Mouse (Mus musculus) forebrain, embryonic 12.5 days (tissue): Measurements from ENCODE around the gene Tenm4. TPM values are rescaled to one million over a fixed set of nuclear protein-coding genes. Genes with fewer than 3 reads are reported as not detected.
A peak's percentile ranks its signal among the peaks of the same experiment; 100 is the strongest.

Experiments used
- ATAC-seq: fragments of 200-750 bp; cut with Nextera tagmentation; 2 replicates; pipeline ENCODE4 v1.8.0; 2017; ENCODE audit warnings: moderate TSS enrichment; ENCODE audit not compliant: low FRiP score
- H3K27ac ChIP-seq: fragments of 300-500 bp; sonication (generic); 2 replicates; pipeline ENCODE4 v1.5.1; 2016; ENCODE audit warnings: mild to moderate bottlenecking
- H3K27me3 ChIP-seq: fragments of 300-500 bp; sonication (generic); 2 replicates; pipeline ENCODE4 v1.6.1; 2016; ENCODE audit warnings: mild to moderate bottlenecking
- H3K36me3 ChIP-seq: fragments of 300-500 bp; sonication (generic); replicated peaks from 2 replicates; pipeline ENCODE4 v1.6.1; 2016; ENCODE audit warnings: mild to moderate bottlenecking
- H3K4me1 ChIP-seq: fragments of 300-500 bp; sonication (generic); 2 replicates; pipeline ENCODE4 v1.6.1; 2016
- H3K4me2 ChIP-seq: fragments of 300-500 bp; sonication (generic); 2 replicates; pipeline ENCODE4 v1.6.1; 2016; ENCODE audit warnings: mild to moderate bottlenecking, moderate library complexity
- H3K4me3 ChIP-seq: fragments of 300-500 bp; sonication (generic); replicated peaks from 2 replicates; pipeline ENCODE4 v1.5.1; 2016; ENCODE audit warnings: mild to moderate bottlenecking
- H3K9ac ChIP-seq: fragments of 300-500 bp; sonication (generic); 2 replicates; pipeline ENCODE4 v1.6.1; 2016; ENCODE audit warnings: mild to moderate bottlenecking
- H3K9me3 ChIP-seq: fragments of 300-500 bp; sonication (generic); 2 replicates; pipeline ENCODE4 v1.6.1; 2016
- WGBS: fragments of 180-500 bp; shearing (Covaris S2); methylation state at CpG from one replicate; pipeline ENCODE4 v1.1.7; 2016; 5-methylcytosine and 5-hydroxymethylcytosine counted together
- polyA plus RNA-seq: library from polyadenylated mRNA; unstranded; fragments of >200 nt; fragmentation: Nextera tagmentation; extraction: Ambion mirVana; gene quantifications from 2 replicates; pipeline ENCODE4 v1.2.1, GENCODE M21; 2016

The Tenm4 gene
- polyA plus RNA-seq, 1 experiment from 2014 or later: 62.3 TPM

DNA sequence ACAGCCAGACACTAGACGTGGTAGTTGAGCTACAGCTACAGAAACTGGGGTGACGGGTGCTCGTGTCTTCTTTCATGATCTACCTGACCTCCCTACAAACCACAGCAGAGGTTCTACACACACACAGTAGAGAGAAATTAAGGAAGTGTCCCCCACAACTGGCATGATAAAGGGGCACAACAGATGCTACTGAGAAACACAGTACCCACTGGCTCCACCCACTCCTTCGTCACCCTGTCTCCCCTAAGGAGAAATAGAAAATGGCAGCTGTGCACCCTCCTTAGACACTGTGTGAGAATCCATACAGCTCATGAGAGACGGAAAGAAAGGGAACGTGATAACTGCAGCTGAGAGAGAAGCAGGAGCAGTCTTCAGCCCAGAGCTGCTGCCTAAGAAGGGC lies 708.5 kb downstream of the Tenm4 start:
- Histone ChIP-seq H3K27ac (no peak overlapping the region), H3K9me3 (no peaks in the 10 kb centered on the region), H3K4me3 (no peak overlapping the region), H3K4me2 (no peak overlapping the region), H3K4me1 (peaks cover 6% of the 10 kb centered on the region; the same call in 1 of the 2 replicates), H3K36me3 (peaks cover under 1% of the 10 kb centered on the region; the same call in 1 of the 2 replicates), H3K27me3 (no peaks in the 10 kb centered on the region), H3K9ac (no peak overlapping the region)
- 88% methylated on average over 6 of the region's 6 CpGs for WGBS
- no peak for ATAC-seq

DNA sequence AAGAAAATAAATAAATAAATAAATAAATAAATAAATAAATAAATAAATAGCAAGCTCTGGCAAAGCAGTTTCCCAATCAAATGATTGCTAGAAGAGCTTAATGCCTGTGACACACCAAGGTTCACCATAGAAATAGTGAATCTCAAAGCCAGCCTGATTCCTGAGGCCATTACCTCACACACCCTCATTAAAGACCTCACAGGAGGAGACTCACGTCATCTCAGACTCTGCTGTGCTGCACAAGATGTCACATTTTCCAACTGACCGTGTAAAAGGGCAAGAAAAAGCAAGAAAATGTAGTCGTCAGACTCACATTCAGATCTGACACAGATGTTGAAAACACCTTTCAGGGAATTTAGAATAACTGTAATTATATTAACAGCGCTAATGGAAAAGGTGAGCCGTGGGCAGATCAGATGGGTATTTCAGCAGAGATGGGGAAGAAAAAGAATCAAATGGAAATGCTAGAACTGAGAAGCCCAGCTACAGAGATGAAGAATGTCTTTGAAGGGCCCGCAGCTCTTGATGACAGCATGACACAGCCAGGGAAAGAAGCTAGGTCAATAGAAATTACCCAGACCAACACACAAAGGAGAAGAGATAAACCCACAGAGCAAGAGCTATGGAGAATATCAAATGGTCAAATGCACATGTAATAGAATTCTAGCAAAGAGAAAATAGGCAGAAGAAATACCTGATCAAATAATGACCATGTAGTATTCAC lies 709.3 kb downstream of the Tenm4 start:
- WGBS: 67% methylated on average over 6 of the region's 6 CpGs
- Histone ChIP-seq H3K4me3 (no peak overlapping the region), H3K9me3 (no peaks in the 10 kb centered on the region), H3K27ac (peak overlapping the region; percentile 4; the same call in 1 of the 2 replicates), H3K27me3 (no peaks in the 10 kb centered on the region), H3K4me2 (no peak overlapping the region), H3K4me1 (peaks cover 6% of the 10 kb centered on the region; the same call in 1 of the 2 replicates), H3K36me3 (peaks cover 2% of the 10 kb centered on the region; the same call in 1 of the 2 replicates), H3K9ac (no peak overlapping the region)
- ATAC-seq: peak; percentile 48; the same call in 1 of the 2 replicates

DNA sequence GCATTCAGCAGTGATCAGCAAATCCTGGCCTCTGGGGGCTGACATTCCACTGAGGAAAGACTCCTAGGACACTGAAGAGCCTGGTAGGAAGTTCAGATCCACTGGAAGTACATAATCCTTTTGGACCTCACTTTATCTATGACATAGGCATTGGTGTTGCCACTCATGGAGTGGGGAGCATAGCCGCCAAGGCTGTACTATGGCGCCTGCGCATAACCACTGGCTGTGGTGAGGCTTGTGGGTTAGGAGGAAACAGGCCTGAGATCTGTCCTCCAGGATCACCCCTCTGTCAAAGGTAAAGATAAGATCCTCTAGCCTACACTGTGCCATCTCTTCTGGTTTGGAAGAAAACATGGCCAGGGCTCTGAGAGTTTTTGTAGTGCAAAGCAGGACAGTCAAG lies 712.3 kb downstream of the Tenm4 start:
- no peak overlapping the region for H3K4me3 ChIP-seq
- 99% methylated on average over 3 of the region's 3 CpGs for WGBS
- H3K27ac ChIP-seq: no peak overlapping the region
- H3K27me3 ChIP-seq: no peaks in the 10 kb centered on the region
- ATAC-seq: no peak
- H3K4me2 ChIP-seq: no peak overlapping the region
- no peak overlapping the region for H3K9ac ChIP-seq
- peaks cover 16% of the 10 kb centered on the region; the same call in 1 of the 2 replicates for H3K36me3 ChIP-seq
- H3K9me3 ChIP-seq: no peaks in the 10 kb centered on the region
- peaks cover 13% of the 10 kb centered on the region for H3K4me1 ChIP-seq

DNA sequence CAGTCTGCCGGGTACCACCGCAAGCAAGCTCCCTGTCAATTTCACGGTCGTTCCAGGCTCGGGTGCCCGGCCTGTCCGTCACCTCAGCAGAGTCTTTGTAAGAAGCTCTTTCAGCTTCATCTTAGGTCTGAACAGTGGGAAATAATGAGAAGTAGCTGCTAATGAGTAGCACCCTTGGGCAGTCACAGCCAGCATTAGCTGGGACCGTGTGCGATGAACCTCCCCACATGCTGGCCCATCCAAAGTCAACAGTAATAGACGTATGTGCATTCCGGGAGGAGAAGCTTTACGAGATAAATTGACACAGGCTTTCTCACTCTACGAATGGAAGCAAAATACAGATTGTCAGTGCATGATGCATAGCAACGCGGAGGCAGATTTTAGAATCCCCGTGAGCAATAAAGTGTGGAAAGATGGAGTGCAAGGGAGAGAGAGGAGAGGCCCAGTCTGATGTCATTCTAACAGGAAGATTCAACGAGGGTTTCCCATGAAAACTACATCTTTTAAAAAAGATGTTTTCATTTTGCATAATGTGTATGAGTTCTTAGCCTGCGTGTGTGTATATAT lies 716.1 kb downstream of the Tenm4 start:
- no peak overlapping the region for H3K4me3 ChIP-seq
- H3K27me3 ChIP-seq: no peaks in the 10 kb centered on the region
- 69% methylated on average over 18 of the region's 18 CpGs for WGBS
- H3K27ac ChIP-seq: peak overlapping the region; percentile 63
- no peaks in the 10 kb centered on the region for H3K9me3 ChIP-seq
- H3K4me2 ChIP-seq: no peak overlapping the region
- peak; percentile 62 for ATAC-seq
- H3K4me1 ChIP-seq: peaks cover 21% of the 10 kb centered on the region
- no peak overlapping the region for H3K9ac ChIP-seq
- H3K36me3 ChIP-seq: peaks cover 21% of the 10 kb centered on the region; the same call in 1 of the 2 replicates

DNA sequence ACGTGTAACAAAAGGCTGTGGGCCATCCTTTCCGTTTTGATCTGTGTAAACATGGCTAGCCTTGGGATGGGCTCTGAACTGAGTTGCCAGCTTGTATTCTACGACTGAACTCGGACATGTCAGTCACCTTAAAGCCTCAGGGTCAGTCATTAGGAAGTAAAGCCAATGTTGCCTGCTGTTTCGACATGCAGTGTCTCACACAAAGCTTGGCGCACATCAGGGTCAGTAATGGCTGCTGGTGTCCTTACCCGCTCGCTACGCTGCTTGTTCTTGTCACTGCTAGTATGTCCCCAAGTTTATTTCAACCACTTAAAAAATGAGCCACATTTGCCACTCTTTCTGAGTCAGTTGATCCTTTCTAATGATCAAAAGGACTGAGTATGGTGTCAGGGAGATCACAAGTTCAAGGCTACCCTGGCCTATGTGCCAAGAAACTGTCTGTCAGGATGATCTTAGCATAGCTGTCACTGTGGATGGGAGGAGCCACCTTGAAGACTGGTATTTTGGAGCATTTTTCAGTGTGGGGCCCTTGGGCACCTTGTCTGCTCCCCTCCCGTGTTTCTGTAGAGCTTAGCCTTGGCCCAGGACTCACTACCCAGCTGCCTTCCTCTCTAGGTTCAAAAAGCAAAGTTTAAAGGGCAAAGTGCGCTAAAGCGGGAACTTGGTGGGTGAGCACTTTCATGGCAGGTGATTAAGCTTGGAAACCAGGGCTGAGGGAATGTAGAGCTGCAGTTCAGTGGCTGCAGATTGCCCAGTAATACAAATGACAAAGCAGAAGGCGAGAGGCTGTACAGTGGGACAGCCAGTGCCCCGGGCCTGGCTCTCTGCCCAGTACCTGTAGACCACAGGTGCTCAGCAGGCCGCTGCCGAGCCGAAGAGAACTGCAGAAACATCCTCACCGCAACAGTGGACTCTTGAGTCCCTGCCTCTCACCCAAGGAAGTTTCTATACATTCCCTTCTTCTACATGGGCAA lies 718.3 kb downstream of the Tenm4 start:
- peaks cover 41% of the 10 kb centered on the region for H3K36me3 ChIP-seq
- H3K4me1 ChIP-seq: peaks cover 21% of the 10 kb centered on the region
- H3K27me3 ChIP-seq: no peaks in the 10 kb centered on the region
- peak overlapping the region; percentile 63 for H3K27ac ChIP-seq
- WGBS: 89% methylated on average over 18 of the region's 18 CpGs
- H3K9ac ChIP-seq: no peak overlapping the region
- ATAC-seq: no peak
- H3K9me3 ChIP-seq: no peaks in the 10 kb centered on the region
- H3K4me3 ChIP-seq: no peak overlapping the region
- H3K4me2 ChIP-seq: no peak overlapping the region

DNA sequence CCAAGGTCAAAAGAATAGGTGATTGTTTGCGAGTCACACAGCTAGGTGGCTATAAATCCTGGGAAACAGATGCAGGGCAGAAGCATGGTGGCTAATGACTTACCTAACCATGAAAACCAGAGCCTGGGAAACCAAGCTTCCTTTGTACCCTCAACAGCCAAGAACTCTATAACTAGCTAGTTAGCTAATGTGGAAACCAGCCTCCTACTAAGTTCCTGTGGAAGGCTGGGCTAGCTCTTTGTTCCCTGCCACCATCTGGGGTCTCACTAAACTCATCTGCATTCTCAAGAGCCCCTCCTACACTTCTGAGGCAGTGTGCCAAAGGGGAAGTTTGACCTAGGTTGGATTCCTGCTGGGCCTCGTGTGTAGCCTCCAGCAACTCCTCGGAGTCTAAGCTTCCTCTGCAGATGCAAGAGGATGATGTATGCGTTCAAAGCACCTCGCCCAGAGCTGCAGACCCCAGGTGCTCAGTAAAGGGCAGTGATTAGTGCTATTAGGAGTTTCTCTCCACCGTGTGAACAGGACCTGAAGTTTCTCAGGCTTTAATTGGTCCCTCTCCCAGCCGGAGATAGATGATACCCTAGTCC lies 719.1 kb downstream of the Tenm4 start:
- no peaks in the 10 kb centered on the region for H3K27me3 ChIP-seq
- no peak overlapping the region for H3K9ac ChIP-seq
- 30% methylated on average over 7 of the region's 7 CpGs for WGBS
- peak; percentile 45; the same call in 1 of the 2 replicates for ATAC-seq
- H3K4me1 ChIP-seq: peaks cover 21% of the 10 kb centered on the region
- H3K9me3 ChIP-seq: no peaks in the 10 kb centered on the region
- H3K27ac ChIP-seq: peak overlapping the region; percentile 63
- H3K4me2 ChIP-seq: no peak overlapping the region
- no peak overlapping the region for H3K4me3 ChIP-seq
- H3K36me3 ChIP-seq: peaks cover 49% of the 10 kb centered on the region

DNA sequence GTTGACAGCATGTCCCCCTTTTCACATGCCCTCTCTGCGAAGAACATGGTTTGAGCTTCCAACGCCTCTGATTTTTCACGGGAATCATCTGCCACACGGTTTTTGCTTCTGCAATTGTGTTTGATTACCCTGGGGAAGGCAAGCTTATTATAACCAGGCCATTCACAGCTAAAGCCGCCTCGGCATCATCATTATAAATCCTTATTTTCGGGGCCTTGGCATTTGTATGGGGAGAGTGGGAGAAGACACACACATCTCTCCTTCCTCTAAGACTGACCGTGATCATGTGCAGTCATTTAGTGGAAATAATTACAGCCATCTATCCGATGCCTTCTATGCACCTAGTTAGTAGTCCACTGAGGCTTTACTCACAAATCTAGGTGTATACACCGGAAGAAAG lies 719.9 kb downstream of the Tenm4 start:
- peak overlapping the region; percentile 63; the same call in 1 of the 2 replicates for H3K27ac ChIP-seq

DNA sequence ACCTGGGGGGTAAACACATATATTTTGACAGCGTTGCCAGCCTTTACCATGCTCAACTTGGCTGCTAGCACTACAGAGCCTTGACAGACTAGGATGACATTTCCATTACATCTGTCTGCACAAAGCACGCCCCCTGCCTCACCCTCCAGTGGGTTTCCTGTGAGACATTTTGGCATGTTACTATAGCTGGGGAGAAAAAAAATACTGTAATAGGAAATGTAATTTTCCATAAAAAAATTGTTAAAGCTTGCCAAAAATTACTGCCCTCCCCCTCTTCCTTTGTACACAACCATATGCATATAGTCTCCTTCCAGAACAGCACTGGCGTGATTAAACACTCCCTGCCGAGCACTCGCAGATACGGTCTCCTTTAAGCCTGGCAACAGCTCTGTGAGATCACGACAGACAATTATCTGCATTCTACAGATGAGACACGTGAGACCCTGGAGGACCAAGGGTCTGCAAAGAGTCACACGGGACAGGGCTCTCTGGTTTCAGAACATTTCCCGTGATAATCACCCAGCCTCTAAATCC lies 728.1 kb downstream of the Tenm4 start:
- Histone ChIP-seq H3K36me3 (peaks cover 40% of the 10 kb centered on the region), H3K9me3 (no peaks in the 10 kb centered on the region), H3K27ac (0 out of 2 replicates have a peak overlapping the region, but pooled peaks have one; percentile 14), H3K4me1 (peaks cover 35% of the 10 kb centered on the region), H3K9ac (no peak overlapping the region), H3K4me3 (no peak overlapping the region), H3K4me2 (no peak overlapping the region), H3K27me3 (no peaks in the 10 kb centered on the region)
- 69% methylated on average over 10 of the region's 10 CpGs for WGBS
- ATAC-seq: no peak

More for the DNA sequence above, 719.9 kb downstream of the Tenm4 start:
- Histone ChIP-seq H3K36me3 (peaks cover 50% of the 10 kb centered on the region), H3K4me2 (no peak overlapping the region), H3K27me3 (no peaks in the 10 kb centered on the region), H3K4me3 (no peak overlapping the region), H3K4me1 (peaks cover 21% of the 10 kb centered on the region), H3K9ac (no peak overlapping the region), H3K9me3 (no peaks in the 10 kb centered on the region)
- WGBS: 79% methylated on average over 10 of the region's 10 CpGs
- no peak for ATAC-seq

DNA sequence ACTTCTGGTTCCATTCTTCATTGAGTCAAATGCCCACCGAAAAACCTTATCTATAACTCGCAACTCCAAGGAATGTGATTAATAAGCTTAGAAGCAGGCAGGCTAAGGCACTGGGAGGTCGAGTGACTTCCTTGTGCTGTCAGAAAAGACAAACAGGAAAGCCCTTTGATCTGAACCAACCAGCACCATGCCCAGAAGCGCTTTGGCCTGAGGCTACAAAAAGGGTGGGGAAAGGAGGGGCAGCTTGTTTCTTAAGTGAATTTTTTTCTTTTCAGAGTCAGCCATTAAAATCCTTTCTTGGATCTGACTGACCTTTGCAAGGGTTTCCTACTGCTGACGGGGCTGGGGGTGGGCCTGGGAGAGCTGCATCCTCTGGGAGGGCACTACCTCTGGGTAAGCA lies 731.1 kb downstream of the Tenm4 start:
- Histone ChIP-seq H3K4me2 (no peak overlapping the region), H3K4me3 (no peak overlapping the region), H3K36me3 (peaks cover 28% of the 10 kb centered on the region), H3K9me3 (no peaks in the 10 kb centered on the region), H3K4me1 (peaks cover 46% of the 10 kb centered on the region), H3K27me3 (no peaks in the 10 kb centered on the region), H3K9ac (no peak overlapping the region), H3K27ac (no peak overlapping the region)
- WGBS: 70% methylated on average over 5 of the region's 5 CpGs
- no peak for ATAC-seq

DNA sequence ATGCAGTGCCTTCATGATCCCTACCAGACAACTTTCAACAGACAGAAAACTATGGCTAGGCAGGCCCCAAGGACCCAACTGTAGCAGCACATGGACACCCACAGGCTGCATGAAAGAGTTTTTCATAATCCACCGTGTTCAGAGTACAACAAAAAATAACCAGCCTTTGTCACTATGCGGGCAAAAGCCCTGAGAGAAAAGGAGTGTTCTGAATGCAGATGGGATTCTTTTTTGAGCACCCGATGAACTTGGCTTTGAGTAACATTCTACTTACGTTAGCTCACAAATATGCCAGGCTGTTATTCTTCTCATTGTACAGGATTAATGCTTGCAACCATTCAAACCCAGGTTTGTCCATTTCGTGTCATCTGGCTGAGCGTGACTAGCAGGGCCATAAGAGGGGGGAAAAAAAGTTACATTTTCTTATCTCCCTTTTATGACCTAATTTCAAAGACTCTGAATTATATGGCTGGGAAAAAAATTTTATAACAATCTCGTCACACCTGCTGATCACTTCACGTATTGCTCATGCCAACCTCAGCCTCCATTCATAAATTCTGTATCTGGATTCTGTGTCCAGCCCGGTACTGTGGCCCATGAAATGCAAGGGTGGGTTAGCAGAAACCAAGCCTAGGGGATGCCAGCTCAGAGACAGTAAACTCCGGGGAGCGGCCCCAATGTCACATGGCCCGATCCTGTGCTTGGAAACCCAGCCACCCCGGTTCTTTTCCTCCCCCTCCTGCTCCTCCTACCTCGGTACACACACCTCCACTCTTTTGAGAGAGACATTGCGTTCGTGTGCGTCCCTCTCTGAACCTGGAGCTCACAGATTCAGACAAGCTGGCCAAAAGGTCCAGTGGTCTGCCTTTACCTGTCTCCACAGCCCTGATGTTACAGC lies 732.3 kb downstream of the Tenm4 start:
- WGBS: 67% methylated on average over 17 of the region's 17 CpGs
- Histone ChIP-seq H3K4me1 (peaks cover 56% of the 10 kb centered on the region), H3K9me3 (no peaks in the 10 kb centered on the region), H3K27ac (0 out of 2 replicates have a peak overlapping the region, but pooled peaks have one; percentile 42), H3K4me3 (no peak overlapping the region), H3K9ac (no peak overlapping the region), H3K4me2 (no peak overlapping the region), H3K27me3 (no peaks in the 10 kb centered on the region), H3K36me3 (peaks cover 28% of the 10 kb centered on the region)
- 0 out of 2 replicates have a peak, but pooled peaks have one; percentile 10 for ATAC-seq

DNA sequence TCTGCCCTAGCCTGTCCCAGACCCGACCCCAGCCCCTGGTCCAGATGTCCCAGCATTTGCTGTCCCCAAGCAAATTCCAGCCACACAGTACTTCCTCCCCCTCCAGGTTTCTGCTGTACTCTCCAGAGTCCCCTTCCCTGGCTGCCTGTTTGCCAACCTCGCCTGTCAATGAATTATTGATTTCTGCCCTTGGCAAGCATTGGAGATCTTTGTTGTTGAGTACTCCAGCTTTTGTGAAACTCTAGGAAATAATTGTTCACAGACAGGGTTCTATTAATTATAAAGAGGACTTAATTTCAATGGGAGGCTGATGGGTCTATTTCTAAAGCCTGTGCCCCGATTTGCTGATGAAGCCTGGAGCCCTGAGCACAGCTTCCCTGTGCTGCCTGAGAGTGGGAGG lies 733.4 kb downstream of the Tenm4 start:
- no peaks in the 10 kb centered on the region for H3K9me3 ChIP-seq
- no peak overlapping the region for H3K9ac ChIP-seq
- H3K36me3 ChIP-seq: peaks cover 28% of the 10 kb centered on the region
- H3K27me3 ChIP-seq: no peaks in the 10 kb centered on the region
- H3K4me3 ChIP-seq: no peak overlapping the region
- H3K4me1 ChIP-seq: peaks cover 52% of the 10 kb centered on the region
- peak overlapping the region; percentile 50; the same call in 1 of the 2 replicates for H3K27ac ChIP-seq
- WGBS: 53% methylated on average over 3 of the region's 3 CpGs
- ATAC-seq: no peak
- no peak overlapping the region for H3K4me2 ChIP-seq
